Mouse (Mus musculus): ENCODE results near the gene Clps. TPM values are rescaled to one million over a fixed set of nuclear protein-coding genes. Genes with fewer than 3 reads are reported as not detected.
A peak's percentile ranks its signal among the peaks of the same experiment; 100 is the strongest.

Clps gene
- total and polyA plus RNA-seq, 3 experiments, result not detected

DNA sequence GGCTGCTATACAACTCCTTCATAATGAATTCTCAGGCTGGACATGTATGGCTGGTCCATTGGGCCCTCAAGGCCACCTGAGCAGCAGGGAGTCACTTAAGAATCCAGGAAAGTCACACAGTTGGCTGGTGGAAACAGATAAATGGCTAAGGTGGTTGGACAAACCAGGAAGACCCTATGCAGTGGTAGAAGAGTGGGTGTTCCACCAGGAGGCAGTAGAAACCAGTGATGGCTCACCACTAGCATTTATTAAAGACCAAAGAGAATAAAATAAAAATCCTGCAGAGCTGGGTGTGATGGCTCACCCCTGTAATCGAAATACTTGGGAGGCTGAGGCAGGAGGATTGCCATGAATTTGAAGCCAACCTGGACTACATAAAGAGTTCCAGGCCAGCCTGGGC lies 13.6 kb downstream of the Clps start:
- Histone ChIP-seq H3K27me3 (replicated peaks) (peaks cover 42% of the 10 kb centered on the region), H3K27ac (ENCODE audit: insufficient read depth, low read depth) (no peak overlapping the region), H3K4me2 (ENCODE audit: insufficient read depth, low read depth, poor library complexity, severe bottlenecking) (no peak overlapping the region), H3K9me3 (replicated peaks; ENCODE audit: low read length) (peaks cover 3% of the 10 kb centered on the region), H3K9ac (ENCODE audit: insufficient read depth, low read depth) (no peak overlapping the region), H3K4me3 (replicated peaks in 1 of 3; ENCODE audit: low read depth in 2 of 3, low read length in 2 of 3, poor library complexity in 1 of 3) (no peak overlapping the region), H3K4me1 (ENCODE audit: control insufficient read depth in 1 of 2, insufficient read depth in 2 of 2) (no peaks in the 10 kb centered on the region), H3K36me3 (replicated peaks in 1 of 2; ENCODE audit: control insufficient read depth in 1 of 2, insufficient read depth in 1 of 2, low read length in 1 of 2) (no peaks in the 10 kb centered on the region), H3K79me2 (replicated peaks; ENCODE audit: control insufficient read depth, extremely low read depth, insufficient read depth, poor library complexity, severe bottlenecking) (no peaks in the 10 kb centered on the region)
- TF ChIP-seq CTCF (conservative IDR thresholded peaks at IDR 0.05 in 1 of 2, IDR thresholded peaks at IDR 0.05 in 1 of 2; ENCODE audit: low read depth in 2 of 2, low read length in 2 of 2) (peak in 1 of 2 experiments; percentile 25; a peak in 1 of 4 replicates), MAZ (IDR thresholded peaks at IDR 0.05; ENCODE audit: low read depth, low read length) (no peak)
- in situ Hi-C loops (cut with MboI; ENCODE audit: low pct_ligation_motif_present, low pct_unique_long_range_greater_than_20kb, low sequenced_read_pairs) (no loop called here), dilution Hi-C loops (cut with MboI; ENCODE audit: extremely low pct_ligation_motif_present, extremely low pct_unique_long_range_greater_than_20kb, low sequenced_read_pairs) (no loop called here)
- no peak for DNase-seq (ENCODE audit: extremely low read depth)

DNA sequence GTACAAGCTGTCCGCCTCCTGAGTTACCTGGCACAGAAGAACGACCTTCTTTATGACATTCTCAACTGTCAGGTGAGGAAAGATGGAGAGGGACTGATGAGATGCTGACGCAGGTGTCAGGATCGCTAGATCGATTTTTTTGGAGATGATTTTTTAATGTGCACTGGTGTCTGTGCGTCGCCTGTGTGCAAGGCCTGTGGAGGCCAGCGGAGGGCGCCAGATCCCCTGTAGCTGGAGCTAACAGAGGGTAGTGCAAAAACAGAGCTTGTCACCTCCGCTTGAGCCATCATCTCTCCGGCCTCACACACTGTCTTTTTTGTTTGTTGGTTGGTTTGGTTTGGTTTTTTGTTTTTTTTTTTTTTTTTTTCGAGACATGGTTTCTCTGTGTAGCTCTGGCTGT lies 22.7 kb downstream of the Clps start:
- Histone ChIP-seq H3K9ac (ENCODE audit: insufficient read depth, low read depth) (no peak overlapping the region), H3K27me3 (replicated peaks) (no peaks in the 10 kb centered on the region), H3K9me3 (replicated peaks; ENCODE audit: low read length) (peaks cover 27% of the 10 kb centered on the region), H3K4me3 (replicated peaks in 1 of 3; ENCODE audit: low read depth in 2 of 3, low read length in 2 of 3, poor library complexity in 1 of 3) (no peak overlapping the region), H3K4me1 (ENCODE audit: control insufficient read depth in 1 of 2, insufficient read depth in 2 of 2) (no peaks in the 10 kb centered on the region; a peak in 1 of 4 replicates), H3K4me2 (ENCODE audit: insufficient read depth, low read depth, poor library complexity, severe bottlenecking) (no peak overlapping the region), H3K79me2 (replicated peaks; ENCODE audit: control insufficient read depth, extremely low read depth, insufficient read depth, poor library complexity, severe bottlenecking) (no peaks in the 10 kb centered on the region), H3K36me3 (replicated peaks in 1 of 2; ENCODE audit: control insufficient read depth in 1 of 2, insufficient read depth in 1 of 2, low read length in 1 of 2) (no peaks in the 10 kb centered on the region), H3K27ac (ENCODE audit: insufficient read depth, low read depth) (no peak overlapping the region)
- in situ Hi-C loops (cut with MboI; ENCODE audit: low pct_ligation_motif_present, low pct_unique_long_range_greater_than_20kb, low sequenced_read_pairs) (loop anchor here (10.0 kb wide), 1 partner anchor 163 kb away; no protein-coding TSS in a partner anchor), dilution Hi-C loops (cut with MboI; ENCODE audit: extremely low pct_ligation_motif_present, extremely low pct_unique_long_range_greater_than_20kb, low sequenced_read_pairs) (no loop called here)
- no peak for TF ChIP-seq HCFC1 (IDR thresholded peaks at IDR 0.05; ENCODE audit: low read depth, low read length)
- TF ChIP-seq ZNF384 (IDR thresholded peaks at IDR 0.05; ENCODE audit: low read depth, low read length), result no peak
- TF ChIP-seq ZKSCAN1 (IDR thresholded peaks at IDR 0.05; ENCODE audit: borderline replicate concordance, low read depth, low read length), result no peak
- no peak for TF ChIP-seq TBP (conservative IDR thresholded peaks at IDR 0.05; ENCODE audit: low read depth, low read length)
- DNase-seq (ENCODE audit: extremely low read depth), result no peak

DNA sequence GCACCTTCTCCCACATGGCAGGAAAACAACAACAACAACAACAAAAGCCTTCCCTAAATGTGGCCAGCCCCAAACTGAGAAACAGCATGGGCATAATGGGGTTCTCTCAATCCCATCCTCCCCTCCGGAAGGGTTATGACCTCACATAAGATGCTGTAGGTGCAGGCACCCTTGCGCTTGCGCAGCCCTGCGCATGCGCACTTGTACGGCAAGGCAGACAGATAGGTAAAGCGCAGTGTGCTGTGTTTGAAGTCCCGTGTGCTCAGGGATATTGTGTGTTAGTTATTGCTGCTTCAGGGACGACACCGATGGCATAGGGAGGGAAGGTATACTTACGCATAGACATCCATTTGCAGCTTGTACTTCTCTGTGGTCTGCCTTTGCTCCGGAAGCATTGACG lies 27.2 kb downstream of the Clps start:
- no peaks in the 10 kb centered on the region for H3K36me3 ChIP-seq (replicated peaks in 1 of 2; ENCODE audit: control insufficient read depth in 1 of 2, insufficient read depth in 1 of 2, low read length in 1 of 2)
- dilution Hi-C loops (cut with MboI; ENCODE audit: extremely low pct_ligation_motif_present, extremely low pct_unique_long_range_greater_than_20kb, low sequenced_read_pairs), result no loop called here
- no peaks in the 10 kb centered on the region for H3K27me3 ChIP-seq (replicated peaks)
- H3K4me1 ChIP-seq (ENCODE audit: control insufficient read depth in 1 of 2, insufficient read depth in 2 of 2), result peaks cover 0 to 3% of the 10 kb centered on the region in 2 experiments; a peak in 3 of 4 replicates
- H3K9ac ChIP-seq (ENCODE audit: insufficient read depth, low read depth), result no peak overlapping the region
- H3K79me2 ChIP-seq (replicated peaks; ENCODE audit: control insufficient read depth, extremely low read depth, insufficient read depth, poor library complexity, severe bottlenecking), result no peaks in the 10 kb centered on the region
- H3K27ac ChIP-seq (ENCODE audit: insufficient read depth, low read depth), result no peak overlapping the region
- no peak for DNase-seq (ENCODE audit: extremely low read depth)
- in situ Hi-C loops (cut with MboI; ENCODE audit: low pct_ligation_motif_present, low pct_unique_long_range_greater_than_20kb, low sequenced_read_pairs), result loop anchor here (10.0 kb wide), 1 partner anchor 159 kb away; no protein-coding TSS in a partner anchor
- no peak for TF ChIP-seq MAFK (IDR thresholded peaks at IDR 0.05; ENCODE audit: insufficient replicate concordance, low read length)
- no peak for TF ChIP-seq UBTF (IDR thresholded peaks at IDR 0.05; ENCODE audit: low read depth, low read length)
- TF ChIP-seq NELFE (IDR thresholded peaks at IDR 0.05; ENCODE audit: low read depth, low read length), result no peak
- TF ChIP-seq GABPA (IDR thresholded peaks at IDR 0.05; ENCODE audit: insufficient replicate concordance, low read depth, low read length), result no peak
- H3K4me3 ChIP-seq (replicated peaks in 1 of 3; ENCODE audit: low read depth in 2 of 3, low read length in 2 of 3, poor library complexity in 1 of 3), result no peak overlapping the region
- peaks cover 4% of the 10 kb centered on the region for H3K9me3 ChIP-seq (replicated peaks; ENCODE audit: low read length)
- H3K4me2 ChIP-seq (ENCODE audit: insufficient read depth, low read depth, poor library complexity, severe bottlenecking), result no peak overlapping the region
